Mouse (Mus musculus) liver, embryonic 14.5 days (tissue): ENCODE measurements around the gene Sltm. TPM values are rescaled to one million over a fixed set of nuclear protein-coding genes. Genes with fewer than 3 reads are reported as not detected.

Experiments
- ATAC-seq: fragments of 200-750 bp; cut with Nextera tagmentation; 2 replicates; pipeline ENCODE4 v1.8.0; 2017; ENCODE audit warnings: moderate number of reproducible peaks, mild to moderate bottlenecking, moderate library complexity; ENCODE audit not compliant: insufficient read depth
- DNase-seq, 3 experiments: peaks; one replicate each; pipeline ENCODE4 v3.0.0-alpha.2; 2012 to 2013; ENCODE audit warnings: low read depth in 3 of 3, low spot score in 3 of 3
- H3K27ac ChIP-seq: fragments of 300-500 bp; sonication (generic); 2 replicates; pipeline ENCODE4 v1.5.1; 2014; ENCODE audit warnings: moderate library complexity, mild to moderate bottlenecking, control low read depth, inconsistent platforms
- H3K27me3 ChIP-seq: fragments of 300-500 bp; sonication (generic); 2 replicates; pipeline ENCODE4 v1.6.1; 2014; ENCODE audit warnings: mild to moderate bottlenecking, low read length, moderate library complexity; ENCODE audit not compliant: control insufficient read depth, insufficient read depth
- H3K36me3 ChIP-seq: fragments of 300-500 bp; sonication (generic); replicated peaks from 2 replicates; pipeline ENCODE4 v1.6.1; 2014; ENCODE audit warnings: low read depth; ENCODE audit not compliant: control insufficient read depth, insufficient read depth
- H3K4me1 ChIP-seq, 2 experiments: fragments of 200-500 bp in 1 of 2; fragments of 300-500 bp in 1 of 2; sonication (generic) in 1 of 2; replicated peaks; 2 replicates each; pipeline ENCODE4 v1.6.1; 2012 to 2014; ENCODE audit warnings: antibody characterized with exemption in 1 of 2, inconsistent platforms in 1 of 2, low read length in 1 of 2; ENCODE audit not compliant: control insufficient read depth in 2 of 2, insufficient read depth in 2 of 2
- H3K4me2 ChIP-seq: fragments of 300-500 bp; sonication (generic); 2 replicates; pipeline ENCODE4 v1.6.1; 2014; ENCODE audit warnings: low read depth, mild to moderate bottlenecking, control low read depth, moderate library complexity
- H3K4me3 ChIP-seq, 2 experiments: fragments of 200-500 bp in 1 of 2; fragments of 300-500 bp in 1 of 2; sonication (generic) in 1 of 2; 2 replicates each; pipeline ENCODE4 v1.5.1; 2012 to 2014; ENCODE audit warnings: low read depth in 2 of 2, low read length in 2 of 2, mild to moderate bottlenecking in 2 of 2, control low read depth in 1 of 2, inconsistent platforms in 1 of 2, moderate library complexity in 1 of 2; ENCODE audit not compliant: insufficient read depth in 1 of 2
- H3K9ac ChIP-seq: fragments of 300-500 bp; sonication (generic); replicated peaks from 2 replicates; pipeline ENCODE4 v1.6.1; 2014; ENCODE audit warnings: mild to moderate bottlenecking, control low read depth, moderate library complexity
- H3K9me3 ChIP-seq: fragments of 300-500 bp; sonication (generic); 2 replicates; pipeline ENCODE4 v1.6.1; 2016; ENCODE audit warnings: low read length, mixed read lengths; ENCODE audit not compliant: control insufficient read depth
- CTCF ChIP-seq: IDR thresholded peaks from 2 replicates; pipeline ENCODE4 v1.5.1; 2016; ENCODE audit warnings: antibody characterized with exemption, low read depth, control low read depth
- EP300 ChIP-seq: IDR thresholded peaks from 2 replicates; pipeline ENCODE4 v1.6.1; 2016; ENCODE audit warnings: antibody characterized with exemption, low read depth
- WGBS: fragments of 180-500 bp; shearing (Covaris S2); extraction: QIAGEN DNeasy Blood & Tissue Kit; methylation state at CpG from one replicate; pipeline ENCODE4 v1.1.7; 2014; ENCODE audit not compliant: insufficient replicate concordance; 5-methylcytosine and 5-hydroxymethylcytosine counted together
- polyA plus RNA-seq, 2 experiments: library from polyadenylated mRNA; depleted of rRNA in 1 of 2; stranded (reverse) in 1 of 2; unstranded in 1 of 2; fragments of >200 nt; fragmentation: Nextera tagmentation in 1 of 2; extraction: Ambion mirVana in 1 of 2; gene quantifications; 2 replicates each; pipeline versions ENCODE4 v1.2.1 to v1.2.3; 2012 to 2014

Gene Sltm
- polyA plus RNA-seq, 2 experiments = 12.7 to 17.2 TPM

GRCm38 (mm10) chr9:70503015-70503603 lies 39.4 kb upstream of the Sltm start:
- no peaks in the 10 kb centered on the region; the same call in 1 of the 2 replicates for H3K27me3 ChIP-seq
- peaks cover 3 to 6% of the 10 kb centered on the region in 2 experiments; a peak in 3 of 4 replicates for H3K4me1 ChIP-seq
- H3K9me3 ChIP-seq = no peaks in the 10 kb centered on the region
- no peaks in the 10 kb centered on the region for H3K36me3 ChIP-seq
- H3K27ac ChIP-seq = peak overlapping the region; percentile 87
- WGBS = under 1% methylated on average over 43 of the region's 70 CpGs
- ATAC-seq (peak; percentile 82), DNase-seq (peak in 1 of 3 experiments; percentile 25)
- peak overlapping the region; percentile 97 for H3K9ac ChIP-seq
- no peak for TF ChIP-seq CTCF
- TF ChIP-seq EP300 = no peak
- H3K4me2 ChIP-seq = peak overlapping the region; percentile 80
- H3K4me3 ChIP-seq = peak overlapping the region; percentile 86 to 99

- WGBS = under 1% methylated on average over 45 of the region's 45 CpGs
- ATAC-seq = peak; percentile 97
- TF ChIP-seq CTCF = no peak
- no peak for TF ChIP-seq EP300
- peak; percentile 91 to 93 (median 93) for DNase-seq
- Histone ChIP-seq H3K27me3 (no peaks in the 10 kb centered on the region; the same call in 1 of the 2 replicates), H3K36me3 (no peaks in the 10 kb centered on the region), H3K9me3 (no peaks in the 10 kb centered on the region), H3K4me1 (peaks cover 3 to 6% of the 10 kb centered on the region in 2 experiments; a peak in 3 of 4 replicates), H3K4me3 (peak within 1 kb of the TSS; percentile 86 to 99), H3K9ac (peak within 1 kb of the TSS; percentile 97), H3K4me2 (peak within 1 kb of the TSS; percentile 80), H3K27ac (peak within 1 kb of the TSS; percentile 87)
These were observed 38.9 kb upstream of the Sltm start, which contains the start of gene Rnf111 for GRCm38 (mm10) chr9:70503626-70504041. Gene Rnf111, minus strand, starts transcription at chr9:70503725.

- Histone ChIP-seq H3K4me3 (no peak overlapping the region), H3K4me2 (no peak overlapping the region), H3K4me1 (peaks cover 3 to 15% of the 10 kb centered on the region in 2 experiments; a peak in 3 of 4 replicates), H3K36me3 (no peaks in the 10 kb centered on the region), H3K9me3 (no peaks in the 10 kb centered on the region), H3K9ac (no peak overlapping the region), H3K27me3 (no peaks in the 10 kb centered on the region; the same call in 1 of the 2 replicates), H3K27ac (no peak overlapping the region)
- 34% methylated on average over 2 of the region's 2 CpGs for WGBS
- ATAC-seq (no peak), DNase-seq (no peak)
- no peak for TF ChIP-seq CTCF
- no peak for TF ChIP-seq EP300
These were observed 36.4 kb upstream of the Sltm start for GRCm38 (mm10) chr9:70506186-70506585.

GRCm38 (mm10) chr9:70506787-70507186 lies 35.8 kb upstream of the Sltm start:
- no peak for DNase-seq
- no peak for ATAC-seq
- WGBS = 64% methylated on average over 8 of the region's 8 CpGs
- TF ChIP-seq CTCF (no peak), EP300 (no peak)
- no peaks in the 10 kb centered on the region for H3K36me3 ChIP-seq
- H3K9me3 ChIP-seq = no peaks in the 10 kb centered on the region
- no peak overlapping the region for H3K27ac ChIP-seq
- H3K4me2 ChIP-seq = no peak overlapping the region
- H3K27me3 ChIP-seq = no peaks in the 10 kb centered on the region; the same call in 1 of the 2 replicates
- H3K4me1 ChIP-seq = peaks cover 3 to 15% of the 10 kb centered on the region in 2 experiments; a peak in 3 of 4 replicates
- no peak overlapping the region for H3K9ac ChIP-seq
- no peak overlapping the region for H3K4me3 ChIP-seq

- DNase-seq = no peak
- Histone ChIP-seq H3K36me3 (no peaks in the 10 kb centered on the region), H3K27me3 (no peaks in the 10 kb centered on the region; the same call in 1 of the 2 replicates), H3K9me3 (no peaks in the 10 kb centered on the region), H3K4me3 (no peak overlapping the region), H3K4me1 (peaks cover 0 to 8% of the 10 kb centered on the region in 2 experiments; a peak in 2 of 4 replicates), H3K27ac (no peak overlapping the region), H3K4me2 (no peak overlapping the region), H3K9ac (no peak overlapping the region)
- no peak for ATAC-seq
- 43% methylated on average over 4 of the region's 4 CpGs for WGBS
- no peak for TF ChIP-seq EP300
- no peak for TF ChIP-seq CTCF
These were observed 32.5 kb upstream of the Sltm start for GRCm38 (mm10) chr9:70509906-70510525.
